Mouse (Mus musculus): ENCODE data around the gene Mboat2.

- TF ChIP-seq CTCF (IDR thresholded peaks at IDR 0.05; ENCODE audit: low read depth) (no peak), EP300 (IDR thresholded peaks at IDR 0.05; ENCODE audit: low read depth) (no peak)
Measured at GRCm38 (mm10) chr12:24924003-24924402, 93.3 kb downstream of the Mboat2 start.

Measured in heart, postnatal 0 days (tissue).